In genomic region chr3:52253656-52254461, GRCm38 (mm10) we compare ENCODE assay signal across 9 mouse cellular contexts. TPM values are rescaled to one million over a fixed set of nuclear protein-coding genes. Genes with fewer than 3 reads are reported as not detected.
DNase-seq lines count a peak whose midpoint lies in the region; ATAC-seq and TF ChIP-seq lines count a peak whose summit lies in the region.
"Had no signal": no experiment of that assay in that cellular context is flagged by ENCODE, and none has a peak within 500 bp of the region (broad histone marks: within the 10 kb centered on the region; RNA-seq: fewer than 3 reads in every experiment).

No protein-coding gene starts in this region.

- H3K4me1 ChIP-seq in hindbrain, postnatal 0 days (ENCODE audit: insufficient read depth, low read length): 0 out of 2 replicates have a peak, but pooled peaks cover 4% of the 10 kb centered on the region
- peaks cover 5% of the 10 kb centered on the region; the same call in 1 of the 2 replicates for H3K4me1 ChIP-seq in hindbrain, embryonic 13.5 days (replicated peaks)
- peaks cover 3 to 14% of the 10 kb centered on the region in 2 experiments; a peak in 3 of 4 replicates for H3K4me1 ChIP-seq in CH12.LX (ENCODE audit: control insufficient read depth in 1 of 2, insufficient read depth in 2 of 2)
- peaks cover 10% of the 10 kb centered on the region for H3K4me1 ChIP-seq in forebrain, embryonic 16.5 days (replicated peaks; ENCODE audit: control insufficient read depth, insufficient read depth, low read length)

- no peaks in the 10 kb centered on the region for H3K36me3 ChIP-seq in hindbrain, postnatal 0 days (ENCODE audit: insufficient read depth, low read length)
- no peaks in the 10 kb centered on the region for H3K36me3 ChIP-seq in hindbrain, embryonic 13.5 days
- no peaks in the 10 kb centered on the region for H3K36me3 ChIP-seq in CH12.LX (replicated peaks in 1 of 2; ENCODE audit: control insufficient read depth in 1 of 2, insufficient read depth in 1 of 2, low read length in 1 of 2)
- H3K36me3 ChIP-seq in forebrain, embryonic 16.5 days (ENCODE audit: control insufficient read depth, insufficient read depth): no peaks in the 10 kb centered on the region
- H3K36me3 ChIP-seq: limb, embryonic 15.5 days had no signal

- no peaks in the 10 kb centered on the region for H3K9me3 ChIP-seq in hindbrain, postnatal 0 days (ENCODE audit: low read length)
- no peaks in the 10 kb centered on the region for H3K9me3 ChIP-seq in hindbrain, embryonic 13.5 days
- H3K9me3 ChIP-seq in CH12.LX (replicated peaks; ENCODE audit: low read length): no peaks in the 10 kb centered on the region
- no peaks in the 10 kb centered on the region for H3K9me3 ChIP-seq in forebrain, embryonic 16.5 days (ENCODE audit: control insufficient read depth, low read length)
- H3K9me3 ChIP-seq: limb, embryonic 15.5 days had no signal

- H3K79me2 ChIP-seq in CH12.LX (replicated peaks; ENCODE audit: control insufficient read depth, extremely low read depth, insufficient read depth, poor library complexity, severe bottlenecking): no peaks in the 10 kb centered on the region

- in situ Hi-C loops in CH12.LX (cut with MboI; ENCODE audit: low pct_ligation_motif_present, low pct_unique_long_range_greater_than_20kb, low sequenced_read_pairs): loop anchor here (10.0 to 25.0 kb wide), 3 partner anchors 508 to 1208 kb away; partner anchors contain the start of genes Nhlrc3 and Proser1

- TF ChIP-seq EP300 in CH12.LX (IDR thresholded peaks at IDR 0.05; ENCODE audit: low read length): no peak

- no peak for ATAC-seq in hindbrain, postnatal 0 days
- no peak for ATAC-seq in hindbrain, embryonic 13.5 days (ENCODE audit: low FRiP score)
- no peak for ATAC-seq in forebrain, embryonic 16.5 days

- dilution Hi-C loops in CH12.LX (cut with MboI; ENCODE audit: extremely low pct_ligation_motif_present, extremely low pct_unique_long_range_greater_than_20kb, low sequenced_read_pairs): no loop called here

- H3K27me3 ChIP-seq in hindbrain, postnatal 0 days (ENCODE audit: insufficient read depth, low read length): peaks cover under 1% of the 10 kb centered on the region; the same call in 1 of the 2 replicates
- peaks cover 17% of the 10 kb centered on the region for H3K27me3 ChIP-seq in hindbrain, embryonic 13.5 days
- no peaks in the 10 kb centered on the region for H3K27me3 ChIP-seq in CH12.LX (replicated peaks)
- no peaks in the 10 kb centered on the region for H3K27me3 ChIP-seq in forebrain, embryonic 16.5 days (replicated peaks; ENCODE audit: control insufficient read depth, insufficient read depth, low read length)

- H3K4me2 ChIP-seq in hindbrain, postnatal 0 days (ENCODE audit: low read depth, low read length): no peak overlapping the region
- no peak overlapping the region for H3K4me2 ChIP-seq in hindbrain, embryonic 13.5 days
- no peak overlapping the region for H3K4me2 ChIP-seq in CH12.LX (ENCODE audit: insufficient read depth, low read depth, poor library complexity, severe bottlenecking)
- H3K4me2 ChIP-seq in forebrain, embryonic 16.5 days (ENCODE audit: low read length): no peak overlapping the region
- H3K4me2 ChIP-seq: limb, embryonic 15.5 days had no signal

- H3K4me3 ChIP-seq in hindbrain, postnatal 0 days (ENCODE audit: low read length): no peak overlapping the region
- no peak overlapping the region for H3K4me3 ChIP-seq in hindbrain, embryonic 13.5 days
- no peak overlapping the region for H3K4me3 ChIP-seq in CH12.LX (replicated peaks in 1 of 3; ENCODE audit: low read depth in 2 of 3, low read length in 2 of 3, poor library complexity in 1 of 3)
- H3K4me3 ChIP-seq in forebrain, embryonic 16.5 days (replicated peaks; ENCODE audit: low read length): no peak overlapping the region
- H3K4me3 ChIP-seq: limb, embryonic 15.5 days had no signal

- H3K27ac ChIP-seq in hindbrain, postnatal 0 days: no peak overlapping the region
- H3K27ac ChIP-seq in hindbrain, embryonic 13.5 days: no peak overlapping the region
- H3K27ac ChIP-seq in CH12.LX (ENCODE audit: insufficient read depth, low read depth): no peak overlapping the region
- no peak overlapping the region for H3K27ac ChIP-seq in forebrain, embryonic 16.5 days (ENCODE audit: low read length)
- H3K27ac ChIP-seq: limb, embryonic 15.5 days had no signal

- WGBS in hindbrain, postnatal 0 days: 28% methylated on average over 14 of the region's 14 CpGs
- WGBS in hindbrain, embryonic 13.5 days: 23% methylated on average over 14 of the region's 14 CpGs
- WGBS in forebrain, embryonic 16.5 days: 22% methylated on average over 14 of the region's 14 CpGs

- no peak for TF ChIP-seq POLR2A in CH12.LX (IDR thresholded peaks at IDR 0.05; ENCODE audit: low read depth, low read length)

- TF ChIP-seq CTCF in hindbrain, postnatal 0 days (IDR thresholded peaks at IDR 0.05; ENCODE audit: low read depth): peak; percentile 67
- peak in 1 of 2 experiments; percentile 79; a peak in 3 of 4 replicates for TF ChIP-seq CTCF in CH12.LX (conservative IDR thresholded peaks at IDR 0.05 in 1 of 2, IDR thresholded peaks at IDR 0.05 in 1 of 2; ENCODE audit: low read depth in 2 of 2, low read length in 2 of 2)

- TF ChIP-seq RAD21 in CH12.LX (IDR thresholded peaks at IDR 0.05; ENCODE audit: low read depth, low read length): peak; percentile 81

- DNase-seq in hindbrain, postnatal 0 days (ENCODE audit: low spot score): peak; percentile 28
- DNase-seq in CH12.LX (ENCODE audit: extremely low read depth): peak; percentile 29
- DNase-seq in brain, adult 2 months (ENCODE audit: low read depth, low spot score): peak; percentile 47
- peak; percentile 57 to 64 for DNase-seq in kidney, postnatal 25 days
- DNase-seq in thymus, postnatal 0 days (ENCODE audit: low spot score): peak; percentile 58
- DNase-seq in layer of hippocampus, postnatal 10 days (ENCODE audit: low spot score in 2 of 2): no peak

- no peak overlapping the region for H3K9ac ChIP-seq in hindbrain, postnatal 0 days (replicated peaks; ENCODE audit: low read length)
- H3K9ac ChIP-seq in hindbrain, embryonic 13.5 days: no peak overlapping the region
- no peak overlapping the region for H3K9ac ChIP-seq in CH12.LX (ENCODE audit: insufficient read depth, low read depth)
- H3K9ac ChIP-seq in forebrain, embryonic 16.5 days (replicated peaks; ENCODE audit: low read depth, low read length): no peak overlapping the region
- H3K9ac ChIP-seq: limb, embryonic 15.5 days had no signal

TF ChIP-seq in CH12.LX, 34 proteins besides CTCF, POLR2A, EP300 and RAD21:
- TF ChIP-seq SIN3A (IDR thresholded peaks at IDR 0.05; ENCODE audit: low read length) (no peak), KAT2A (IDR thresholded peaks at IDR 0.05; ENCODE audit: insufficient replicate concordance, low read length) (no peak), JUND (conservative IDR thresholded peaks at IDR 0.05; ENCODE audit: low read depth, low read length) (no peak), MAFK (IDR thresholded peaks at IDR 0.05; ENCODE audit: insufficient replicate concordance, low read length) (no peak), GABPA (IDR thresholded peaks at IDR 0.05; ENCODE audit: insufficient replicate concordance, low read depth, low read length) (no peak), CHD2 (IDR thresholded peaks at IDR 0.05; ENCODE audit: low read length) (no peak), IRF4 (IDR thresholded peaks at IDR 0.05; ENCODE audit: low read depth, low read length) (peak; percentile 48; the same call in 1 of the 2 replicates), UBTF (IDR thresholded peaks at IDR 0.05; ENCODE audit: low read depth, low read length) (no peak), POLR2AphosphoS2 (IDR thresholded peaks at IDR 0.05; ENCODE audit: low read depth, low read length) (no peak), TCF12 (IDR thresholded peaks at IDR 0.05; ENCODE audit: low read depth, low read length) (no peak), CHD1 (IDR thresholded peaks at IDR 0.05; ENCODE audit: low read depth, low read length) (no peak), ZKSCAN1 (IDR thresholded peaks at IDR 0.05; ENCODE audit: borderline replicate concordance, low read depth, low read length) (no peak), JUN (IDR thresholded peaks at IDR 0.05; ENCODE audit: insufficient read depth, low read depth, low read length) (no peak), ZC3H11A (IDR thresholded peaks at IDR 0.05; ENCODE audit: low read depth, low read length) (0 out of 2 replicates have a peak, but pooled peaks have one; percentile 3), MEF2A (IDR thresholded peaks at IDR 0.05; ENCODE audit: borderline replicate concordance, low read depth, low read length) (no peak), MYC (IDR thresholded peaks at IDR 0.05; ENCODE audit: low read depth, low read length) (no peak), SMC3 (IDR thresholded peaks at IDR 0.05; ENCODE audit: low read depth, low read length) (peak; percentile 56), USF2 (conservative IDR thresholded peaks at IDR 0.05; ENCODE audit: low read depth, low read length) (no peak)
TF ChIP-seq in CH12.LX: peak in this region for 3.

RNA-seq across cellular contexts. Expression of gene Foxo1, which starts 14.3 kb away (rescaled TPM):
- 4.8 and 5.2 TPM in 2 replicates for total RNA-seq in hindbrain, postnatal 0 days (2014; rRNA removed)
- polyA plus RNA-seq in hindbrain, postnatal 0 days (2015; fragmentation: Nextera tagmentation; extraction: Ambion mirVana): 3.1 and 3.2 TPM in 2 replicates
- 2.7 and 2.9 TPM in 2 replicates for polyA plus RNA-seq in hindbrain, embryonic 13.5 days (2015; fragmentation: Nextera tagmentation; extraction: Ambion mirVana)
- total RNA-seq in CH12.LX (2012; rRNA removed): 1.2 and 1.3 TPM in 2 replicates
- 0.50 and 0.79 TPM in 2 replicates for total RNA-seq in CH12.LX (2014; rRNA removed)
- polyA plus RNA-seq in CH12.LX (2012; ENCODE audit: insufficient read length, low read depth): 6.0 and 6.9 TPM in 2 replicates
- polyA plus RNA-seq in thymus, postnatal 0 days (2015; fragmentation: Nextera tagmentation; extraction: Ambion mirVana): 7.8 and 10.1 TPM in 2 replicates
- 10 to 100 TPM; 20.6 to 24.5 TPM for total RNA-seq in layer of hippocampus, postnatal 10 days (2021)
- polyA plus RNA-seq in forebrain, embryonic 16.5 days (2015; fragmentation: Nextera tagmentation; extraction: Ambion mirVana): 3.7 and 4.0 TPM in 2 replicates

Comparison
In these comparisons a context has a peak if more than half of its experiments do, and no peak if none do; other contexts are left out.
1. DNase-seq: peak in hindbrain, postnatal 0 days (single experiment), CH12.LX (single experiment), brain, adult 2 months (single experiment), kidney, postnatal 25 days (2 of 2) and thymus, postnatal 0 days (single experiment); none in layer of hippocampus, postnatal 10 days (0 of 2).